ENCODE assay signal across 22 mouse cellular contexts in the genomic region with DNA sequence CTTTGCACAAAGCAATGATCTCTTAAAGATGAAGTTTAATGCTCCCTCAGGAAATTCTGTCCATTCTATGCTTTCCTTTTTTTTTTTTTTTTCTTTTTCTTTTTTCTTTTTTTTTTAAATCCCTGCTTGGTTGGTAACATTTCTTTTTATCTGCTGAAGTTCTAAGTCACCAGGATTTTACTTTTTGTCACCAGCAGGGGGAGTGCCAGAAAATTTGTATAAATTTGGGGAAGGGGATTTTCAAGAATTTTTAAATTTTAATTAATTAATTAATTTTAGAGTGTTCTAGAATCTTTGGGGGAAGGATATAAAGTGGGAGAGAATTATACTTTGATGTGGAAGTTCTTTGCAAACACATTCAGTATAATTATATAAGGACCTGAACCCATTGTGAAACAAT.
DNase-seq lines count a peak whose midpoint lies in the region; ATAC-seq and TF ChIP-seq lines count a peak whose summit lies in the region.
"Had no signal": no experiment of that assay in that cellular context is flagged by ENCODE, and none has a peak within 500 bp of the region (broad histone marks: within the 10 kb centered on the region; RNA-seq: fewer than 3 reads in every experiment).

No protein-coding gene starts in this region.

- no peak for ATAC-seq in hindbrain, postnatal 0 days
- no peak for ATAC-seq in hindbrain, embryonic 14.5 days (ENCODE audit: low FRiP score)
- ATAC-seq in midbrain, embryonic 14.5 days (ENCODE audit: low FRiP score, low TSS enrichment) = no peak
- no peak for ATAC-seq in midbrain, embryonic 11.5 days (ENCODE audit: low FRiP score)
- ATAC-seq: CD4-positive, CD25-positive, alpha-beta regulatory T cell, adult 4 months; forebrain, embryonic 16.5 days; intestine, embryonic 15.5 days had no signal

- no peaks in the 10 kb centered on the region for H3K4me1 ChIP-seq in hindbrain, postnatal 0 days (ENCODE audit: insufficient read depth, low read length)
- no peaks in the 10 kb centered on the region for H3K4me1 ChIP-seq in hindbrain, embryonic 14.5 days (replicated peaks; ENCODE audit: control insufficient read depth, insufficient read depth, low read length)
- no peaks in the 10 kb centered on the region for H3K4me1 ChIP-seq in midbrain, embryonic 14.5 days (ENCODE audit: control insufficient read depth, insufficient read depth, low read length)
- no peaks in the 10 kb centered on the region for H3K4me1 ChIP-seq in midbrain, embryonic 11.5 days (ENCODE audit: control insufficient read depth, insufficient read depth, low read length)
- H3K4me1 ChIP-seq: embryonic facial prominence, embryonic 12.5 days; heart, embryonic 10.5 days; hindbrain, embryonic 12.5 days; intestine, embryonic 15.5 days; limb, embryonic 10.5 days; neural tube, embryonic 13.5 days had no signal

- no peak overlapping the region for H3K4me3 ChIP-seq in hindbrain, postnatal 0 days (ENCODE audit: low read length)
- H3K4me3 ChIP-seq in hindbrain, embryonic 14.5 days (replicated peaks; ENCODE audit: low read length) = no peak overlapping the region
- no peak overlapping the region for H3K4me3 ChIP-seq in midbrain, embryonic 14.5 days (replicated peaks; ENCODE audit: low read depth, low read length)
- no peak overlapping the region for H3K4me3 ChIP-seq in midbrain, embryonic 11.5 days (ENCODE audit: low read depth, low read length)
- H3K4me3 ChIP-seq: embryonic facial prominence, embryonic 12.5 days; erythroblast, embryonic 14.5 days; heart, embryonic 10.5 days; hindbrain, embryonic 12.5 days; intestine, embryonic 15.5 days; limb, embryonic 10.5 days; neural tube, embryonic 13.5 days had no signal

- no peaks in the 10 kb centered on the region for H3K36me3 ChIP-seq in hindbrain, postnatal 0 days (ENCODE audit: insufficient read depth, low read length)
- no peaks in the 10 kb centered on the region for H3K36me3 ChIP-seq in hindbrain, embryonic 14.5 days (replicated peaks; ENCODE audit: control insufficient read depth, insufficient read depth)
- H3K36me3 ChIP-seq in midbrain, embryonic 14.5 days (ENCODE audit: control insufficient read depth, insufficient read depth, low read length) = no peaks in the 10 kb centered on the region
- no peaks in the 10 kb centered on the region for H3K36me3 ChIP-seq in midbrain, embryonic 11.5 days (ENCODE audit: control insufficient read depth, insufficient read depth, low read length)
- H3K36me3 ChIP-seq: embryonic facial prominence, embryonic 12.5 days; heart, embryonic 10.5 days; hindbrain, embryonic 12.5 days; intestine, embryonic 15.5 days; limb, embryonic 10.5 days; neural tube, embryonic 13.5 days had no signal

- H3K4me2 ChIP-seq in hindbrain, postnatal 0 days (ENCODE audit: low read depth, low read length) = no peak overlapping the region
- H3K4me2 ChIP-seq in hindbrain, embryonic 14.5 days (replicated peaks) = no peak overlapping the region
- H3K4me2 ChIP-seq in midbrain, embryonic 14.5 days (ENCODE audit: low read length) = no peak overlapping the region
- H3K4me2 ChIP-seq in midbrain, embryonic 11.5 days = no peak overlapping the region
- H3K4me2 ChIP-seq: embryonic facial prominence, embryonic 12.5 days; hindbrain, embryonic 12.5 days; intestine, embryonic 15.5 days; neural tube, embryonic 13.5 days had no signal

- DNase-seq in embryo, embryonic 10.5 days (ENCODE audit: low spot score) = peak; percentile 7
- no peak for DNase-seq in embryo, embryonic 10 days (ENCODE audit: low spot score)
- DNase-seq in hindbrain, postnatal 0 days (ENCODE audit: low spot score) = peak; percentile 21
- no peak for DNase-seq in hindbrain, embryonic 14.5 days (ENCODE audit: low spot score)
- DNase-seq in midbrain, embryonic 14.5 days = peak; percentile 40
- DNase-seq in midbrain, embryonic 11.5 days (ENCODE audit: low spot score, missing footprints) = no peak
- DNase-seq in adrenal gland, postnatal 14 days = no peak
- DNase-seq: adrenal gland, adult 2 months; kidney, postnatal 14 days; lung, adult 18-20 months; lung, postnatal 36 days; right cerebral cortex, adult 18-20 months; thymus, postnatal 14 days had no signal

- H3K27ac ChIP-seq in hindbrain, postnatal 0 days = no peak overlapping the region
- no peak overlapping the region for H3K27ac ChIP-seq in hindbrain, embryonic 14.5 days
- no peak overlapping the region for H3K27ac ChIP-seq in midbrain, embryonic 14.5 days (replicated peaks; ENCODE audit: low read depth, low read length)
- H3K27ac ChIP-seq in midbrain, embryonic 11.5 days (ENCODE audit: low read depth, low read length) = no peak overlapping the region
- H3K27ac ChIP-seq: embryonic facial prominence, embryonic 12.5 days; heart, embryonic 10.5 days; hindbrain, embryonic 12.5 days; intestine, embryonic 15.5 days; limb, embryonic 10.5 days; neural tube, embryonic 13.5 days had no signal

- TF ChIP-seq CTCF in hindbrain, postnatal 0 days (IDR thresholded peaks at IDR 0.05; ENCODE audit: low read depth) = peak; percentile 42

- H3K27me3 ChIP-seq in hindbrain, postnatal 0 days (ENCODE audit: insufficient read depth, low read length) = no peaks in the 10 kb centered on the region
- no peaks in the 10 kb centered on the region for H3K27me3 ChIP-seq in hindbrain, embryonic 14.5 days (ENCODE audit: control insufficient read depth, insufficient read depth, low read length)
- H3K27me3 ChIP-seq in midbrain, embryonic 14.5 days (ENCODE audit: control insufficient read depth, insufficient read depth, low read length) = no peaks in the 10 kb centered on the region
- no peaks in the 10 kb centered on the region for H3K27me3 ChIP-seq in midbrain, embryonic 11.5 days (ENCODE audit: control insufficient read depth, insufficient read depth, low read length)
- H3K27me3 ChIP-seq: embryonic facial prominence, embryonic 12.5 days; hindbrain, embryonic 12.5 days; intestine, embryonic 15.5 days; neural tube, embryonic 13.5 days had no signal

- no peak overlapping the region for H3K9ac ChIP-seq in hindbrain, postnatal 0 days (replicated peaks; ENCODE audit: low read length)
- H3K9ac ChIP-seq in hindbrain, embryonic 14.5 days = no peak overlapping the region
- H3K9ac ChIP-seq in midbrain, embryonic 14.5 days (replicated peaks; ENCODE audit: low read length) = no peak overlapping the region
- no peak overlapping the region for H3K9ac ChIP-seq in midbrain, embryonic 11.5 days (ENCODE audit: low read length)
- H3K9ac ChIP-seq: embryonic facial prominence, embryonic 12.5 days; hindbrain, embryonic 12.5 days; intestine, embryonic 15.5 days; neural tube, embryonic 13.5 days had no signal

- no peaks in the 10 kb centered on the region for H3K9me3 ChIP-seq in hindbrain, postnatal 0 days (ENCODE audit: low read length)
- H3K9me3 ChIP-seq in hindbrain, embryonic 14.5 days (ENCODE audit: control insufficient read depth, low read length) = no peaks in the 10 kb centered on the region
- H3K9me3 ChIP-seq in midbrain, embryonic 14.5 days (ENCODE audit: control insufficient read depth, low read length) = no peaks in the 10 kb centered on the region; the same call in 1 of the 2 replicates
- no peaks in the 10 kb centered on the region for H3K9me3 ChIP-seq in midbrain, embryonic 11.5 days (ENCODE audit: control insufficient read depth, low read length)
- H3K9me3 ChIP-seq: embryonic facial prominence, embryonic 12.5 days; heart, embryonic 10.5 days; hindbrain, embryonic 12.5 days; intestine, embryonic 15.5 days; limb, embryonic 10.5 days; neural tube, embryonic 13.5 days had no signal

Comparison
In these comparisons a context has a peak if more than half of its experiments do, and no peak if none do; other contexts are left out.
1. DNase-seq: peak in embryo, embryonic 10.5 days (single experiment), hindbrain, postnatal 0 days (single experiment) and midbrain, embryonic 14.5 days (single experiment); none in embryo, embryonic 10 days (single experiment), hindbrain, embryonic 14.5 days (single experiment), midbrain, embryonic 11.5 days (single experiment) and adrenal gland, postnatal 14 days (single experiment).